Mouse (Mus musculus): ENCODE measurements at regions not wholly inside any gene's neighbourhood (a gene's known extent, or its start where the extent isn't known, plus 50 kb on each side); places are given as distances from the start of the nearest gene placed in this dataset.

- WGBS, result 90% methylated on average over 1 of the region's 1 CpGs
- ATAC-seq, result no peak
These were observed 68.3 kb upstream of the Onecut1 start for GRCm38 (mm10) chr9:74793394-74793793.

GRCm38 (mm10) chr9:74795994-74796393 is 65.7 kb upstream of the Onecut1 start:
- H3K4me1 ChIP-seq, result no peaks in the 10 kb centered on the region
- WGBS, result 85% methylated on average over 4 of the region's 4 CpGs
- ATAC-seq, result no peak
- H3K4me3 ChIP-seq, result no peak overlapping the region
- H3K4me2 ChIP-seq, result no peak overlapping the region
- H3K36me3 ChIP-seq (ENCODE audit: poor library complexity, severe bottlenecking), result no peaks in the 10 kb centered on the region
- no peak overlapping the region for H3K27ac ChIP-seq
- H3K27me3 ChIP-seq, result no peaks in the 10 kb centered on the region
- no peaks in the 10 kb centered on the region for H3K9me3 ChIP-seq (replicated peaks)
- H3K9ac ChIP-seq, result no peak overlapping the region

More at GRCm38 (mm10) chr9:74793394-74793793, 68.3 kb upstream of the Onecut1 start:
- no peaks in the 10 kb centered on the region for H3K27me3 ChIP-seq
- no peaks in the 10 kb centered on the region for H3K9me3 ChIP-seq (replicated peaks)
- no peak overlapping the region for H3K4me2 ChIP-seq
- no peak overlapping the region for H3K4me3 ChIP-seq
- H3K36me3 ChIP-seq (ENCODE audit: poor library complexity, severe bottlenecking), result no peaks in the 10 kb centered on the region
- no peak overlapping the region for H3K27ac ChIP-seq
- H3K9ac ChIP-seq, result no peak overlapping the region
- H3K4me1 ChIP-seq, result no peaks in the 10 kb centered on the region

GRCm38 (mm10) chr9:74797272-74797844 is 64.4 kb upstream of the Onecut1 start:
- WGBS, result 68% methylated on average over 5 of the region's 5 CpGs
- no peak overlapping the region for H3K9ac ChIP-seq
- H3K27me3 ChIP-seq, result no peaks in the 10 kb centered on the region
- H3K4me2 ChIP-seq, result no peak overlapping the region
- H3K9me3 ChIP-seq (replicated peaks), result no peaks in the 10 kb centered on the region
- no peak overlapping the region for H3K4me3 ChIP-seq
- no peaks in the 10 kb centered on the region for H3K36me3 ChIP-seq (ENCODE audit: poor library complexity, severe bottlenecking)
- ATAC-seq, result no peak
- no peaks in the 10 kb centered on the region for H3K4me1 ChIP-seq
- H3K27ac ChIP-seq, result no peak overlapping the region

GRCm38 (mm10) chr9:74801091-74801490 is 60.6 kb upstream of the Onecut1 start:
- Histone ChIP-seq H3K4me2 (no peak overlapping the region), H3K4me3 (no peak overlapping the region), H3K4me1 (no peaks in the 10 kb centered on the region), H3K27me3 (no peaks in the 10 kb centered on the region), H3K36me3 (ENCODE audit: poor library complexity, severe bottlenecking) (no peaks in the 10 kb centered on the region), H3K9ac (no peak overlapping the region), H3K9me3 (replicated peaks) (no peaks in the 10 kb centered on the region), H3K27ac (no peak overlapping the region)
- no peak for ATAC-seq
- 82% methylated on average over 4 of the region's 4 CpGs for WGBS

GRCm38 (mm10) chr9:74811437-74811836 is 50.3 kb upstream of the Onecut1 start:
- peak overlapping the region; percentile 30 for H3K4me2 ChIP-seq
- peak overlapping the region; percentile 21; the same call in 1 of the 2 replicates for H3K9ac ChIP-seq
- H3K36me3 ChIP-seq (ENCODE audit: poor library complexity, severe bottlenecking), result no peaks in the 10 kb centered on the region
- H3K27ac ChIP-seq, result no peak overlapping the region
- H3K27me3 ChIP-seq, result 0 out of 2 replicates have a peak, but pooled peaks cover 6% of the 10 kb centered on the region
- H3K4me3 ChIP-seq, result no peak overlapping the region
- no peaks in the 10 kb centered on the region for H3K9me3 ChIP-seq (replicated peaks)
- H3K4me1 ChIP-seq, result peaks cover 18% of the 10 kb centered on the region
- 4% methylated on average over 8 of the region's 8 CpGs for WGBS
- ATAC-seq, result peak; percentile 51; the same call in 1 of the 2 replicates

All from forebrain, embryonic 13.5 days (tissue).